Mouse (Mus musculus) embryonic facial prominence, embryonic 14.5 days (tissue): Measurements from ENCODE around the gene Gm42421. TPM values are rescaled to one million over a fixed set of nuclear protein-coding genes. Genes with fewer than 3 reads are reported as not detected.

Experiments used
- ATAC-seq: fragments of 200-750 bp; cut with Nextera tagmentation; 2 replicates; pipeline ENCODE4 v1.8.0; 2017; ENCODE audit warnings: low read depth, moderate number of reproducible peaks, moderate TSS enrichment
- DNase-seq: peaks from one replicate; pipeline ENCODE4 v3.0.0-alpha.2; 2015; ENCODE audit warnings: low spot score
- H3K27ac ChIP-seq: fragments of 300-500 bp; sonication (generic); replicated peaks from 2 replicates; pipeline ENCODE4 v1.5.1; 2014; ENCODE audit warnings: low read depth, mild to moderate bottlenecking, low read length, moderate library complexity
- H3K27me3 ChIP-seq: fragments of 300-500 bp; sonication (generic); replicated peaks from 2 replicates; pipeline ENCODE4 v1.6.1; 2014; ENCODE audit warnings: low read length; ENCODE audit not compliant: control insufficient read depth, insufficient read depth
- H3K36me3 ChIP-seq: fragments of 300-500 bp; sonication (generic); 2 replicates; pipeline ENCODE4 v1.6.1; 2014; ENCODE audit warnings: low read length, mixed read lengths; ENCODE audit not compliant: control insufficient read depth, insufficient read depth
- H3K4me1 ChIP-seq: fragments of 300-500 bp; sonication (generic); 2 replicates; pipeline ENCODE4 v1.6.1; 2014; ENCODE audit warnings: antibody characterized with exemption, low read length; ENCODE audit not compliant: control insufficient read depth, insufficient read depth
- H3K4me2 ChIP-seq: fragments of 300-500 bp; sonication (generic); 2 replicates; pipeline ENCODE4 v1.6.1; 2014; ENCODE audit warnings: low read depth, mild to moderate bottlenecking, low read length, moderate library complexity, mixed read lengths
- H3K4me3 ChIP-seq: fragments of 300-500 bp; sonication (generic); 2 replicates; pipeline ENCODE4 v1.5.1; 2014; ENCODE audit warnings: low read depth, mild to moderate bottlenecking, low read length
- H3K9ac ChIP-seq: fragments of 300-500 bp; sonication (generic); 2 replicates; pipeline ENCODE4 v1.6.1; 2014; ENCODE audit warnings: low read depth, mild to moderate bottlenecking, low read length, moderate library complexity, mixed read lengths
- H3K9me3 ChIP-seq: fragments of 300-500 bp; sonication (generic); 2 replicates; pipeline ENCODE4 v1.6.1; 2016; ENCODE audit warnings: low read length; ENCODE audit not compliant: control insufficient read depth
- WGBS: fragments of 180-500 bp; shearing (Covaris S2); extraction: QIAGEN DNeasy Blood & Tissue Kit; methylation state at CpG from one replicate; pipeline ENCODE4 v1.1.7; 2014; 5-methylcytosine and 5-hydroxymethylcytosine counted together
- polyA plus RNA-seq: library from polyadenylated mRNA; unstranded; fragments of >200 nt; fragmentation: Nextera tagmentation; extraction: Ambion mirVana; gene quantifications from 2 replicates; pipeline ENCODE4 v1.2.1, GENCODE M21; 2014

The Gm42421 gene
- polyA plus RNA-seq, 1 experiment from 2014 or later, result 0.49 TPM

DNA sequence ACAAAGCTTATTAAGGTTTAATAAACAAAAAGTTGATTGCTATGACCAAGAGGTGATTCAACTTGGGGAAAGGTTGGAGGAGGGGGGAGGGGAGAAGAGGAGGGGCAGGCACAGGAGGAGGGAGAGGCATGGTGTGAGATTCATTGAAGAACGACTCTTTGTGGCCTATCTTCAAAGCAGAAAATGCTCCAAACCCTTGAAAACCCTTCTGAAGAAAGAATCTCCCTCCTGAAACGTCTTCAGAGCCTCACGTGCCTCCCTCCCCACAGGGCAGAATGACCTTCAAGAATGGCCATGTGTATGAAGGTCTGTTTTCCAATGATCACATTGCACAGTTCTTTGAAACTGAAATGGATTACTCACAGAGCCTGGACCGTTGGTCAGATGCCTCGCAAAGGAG lies 22.0 kb downstream of the Gm42421 start:
- H3K9me3 ChIP-seq, result 0 out of 2 replicates have a peak, but pooled peaks cover 4% of the 10 kb centered on the region
- 41% methylated on average over 5 of the region's 5 CpGs for WGBS
- no peaks in the 10 kb centered on the region for H3K27me3 ChIP-seq
- no peaks in the 10 kb centered on the region for H3K4me1 ChIP-seq
- no peak overlapping the region for H3K4me2 ChIP-seq
- no peaks in the 10 kb centered on the region for H3K36me3 ChIP-seq
- DNase-seq, result no peak
- H3K9ac ChIP-seq, result no peak overlapping the region
- H3K4me3 ChIP-seq, result no peak overlapping the region
- no peak for ATAC-seq
- no peak overlapping the region for H3K27ac ChIP-seq

GRCm38 (mm10) chr5:143957101-143957500 lies 29.1 kb downstream of the Gm42421 start:
- ATAC-seq (no peak), DNase-seq (no peak)
- no peak overlapping the region for H3K27ac ChIP-seq
- H3K27me3 ChIP-seq, result no peaks in the 10 kb centered on the region
- H3K36me3 ChIP-seq, result no peaks in the 10 kb centered on the region
- no peaks in the 10 kb centered on the region for H3K4me1 ChIP-seq
- 92% methylated on average over 6 of the region's 6 CpGs for WGBS
- H3K4me3 ChIP-seq, result no peak overlapping the region
- no peak overlapping the region for H3K4me2 ChIP-seq
- H3K9me3 ChIP-seq, result 0 out of 2 replicates have a peak, but pooled peaks cover 5% of the 10 kb centered on the region
- H3K9ac ChIP-seq, result no peak overlapping the region

- no peaks in the 10 kb centered on the region for H3K36me3 ChIP-seq
- no peak overlapping the region for H3K4me3 ChIP-seq
- H3K4me1 ChIP-seq, result no peaks in the 10 kb centered on the region
- ATAC-seq, result no peak
- 91% methylated on average over 11 of the region's 11 CpGs for WGBS
- DNase-seq, result no peak
- 0 out of 2 replicates have a peak, but pooled peaks cover 2% of the 10 kb centered on the region for H3K9me3 ChIP-seq
- H3K27me3 ChIP-seq, result no peaks in the 10 kb centered on the region
- H3K4me2 ChIP-seq, result no peak overlapping the region
- H3K27ac ChIP-seq, result no peak overlapping the region
- no peak overlapping the region for H3K9ac ChIP-seq
Observed at GRCm38 (mm10) chr5:143959551-143959950, 31.6 kb downstream of the Gm42421 start.

DNA sequence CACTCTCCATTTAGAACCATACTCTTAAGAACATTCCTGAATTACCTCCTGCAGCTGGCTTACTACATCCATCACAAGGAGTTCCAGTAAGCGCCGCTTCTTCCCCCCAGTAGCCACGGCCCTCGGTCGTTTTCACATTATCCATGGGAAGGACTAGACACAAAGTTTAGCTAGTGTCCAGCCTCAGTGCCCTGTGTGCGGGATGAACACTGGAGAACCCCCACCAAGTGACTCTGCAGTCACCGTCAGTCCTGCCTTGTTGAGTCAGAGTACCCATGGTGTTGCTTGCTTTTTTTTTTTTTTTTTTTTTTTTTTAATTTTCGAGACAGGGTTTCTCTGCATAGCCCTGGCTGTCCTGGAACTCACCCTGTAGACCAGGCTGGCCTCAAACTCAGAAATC lies 33.2 kb downstream of the Gm42421 start:
- ATAC-seq, result no peak
- H3K9me3 ChIP-seq, result 0 out of 2 replicates have a peak, but pooled peaks cover 2% of the 10 kb centered on the region
- 89% methylated on average over 8 of the region's 8 CpGs for WGBS
- no peak overlapping the region for H3K4me2 ChIP-seq
- H3K27ac ChIP-seq, result no peak overlapping the region
- no peak for DNase-seq
- no peak overlapping the region for H3K9ac ChIP-seq
- no peaks in the 10 kb centered on the region for H3K4me1 ChIP-seq
- no peak overlapping the region for H3K4me3 ChIP-seq
- no peaks in the 10 kb centered on the region for H3K36me3 ChIP-seq
- no peaks in the 10 kb centered on the region for H3K27me3 ChIP-seq

GRCm38 (mm10) chr5:143965586-143966345 lies 37.8 kb downstream of the Gm42421 start:
- no peaks in the 10 kb centered on the region for H3K27me3 ChIP-seq
- 83% methylated on average over 12 of the region's 12 CpGs for WGBS
- H3K27ac ChIP-seq, result no peak overlapping the region
- no peak for ATAC-seq
- H3K36me3 ChIP-seq, result no peaks in the 10 kb centered on the region
- H3K9me3 ChIP-seq, result no peaks in the 10 kb centered on the region
- no peaks in the 10 kb centered on the region for H3K4me1 ChIP-seq
- DNase-seq, result no peak
- no peak overlapping the region for H3K4me2 ChIP-seq
- H3K9ac ChIP-seq, result no peak overlapping the region
- H3K4me3 ChIP-seq, result no peak overlapping the region

DNA sequence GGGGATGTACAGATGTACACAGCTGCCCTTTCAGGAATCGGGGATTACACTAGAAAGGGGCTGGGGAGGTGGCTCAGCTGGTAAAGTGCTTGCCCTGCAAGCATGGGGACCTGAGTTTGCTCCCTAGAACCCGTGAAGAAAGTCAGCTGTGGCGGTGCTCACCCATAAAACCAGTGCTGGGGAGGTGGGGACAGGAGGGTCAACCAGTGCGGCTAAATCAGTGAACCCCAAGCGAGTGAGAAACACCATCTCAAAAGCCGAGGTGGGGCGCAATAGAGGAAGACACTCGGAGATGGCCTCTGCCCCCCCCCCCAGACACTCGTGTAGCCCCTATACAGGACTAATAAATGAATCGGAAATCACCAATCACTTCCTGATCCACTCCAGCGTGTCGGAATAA lies 38.7 kb downstream of the Gm42421 start:
- Histone ChIP-seq H3K27me3 (no peaks in the 10 kb centered on the region), H3K9me3 (no peaks in the 10 kb centered on the region), H3K9ac (no peak overlapping the region), H3K27ac (no peak overlapping the region), H3K36me3 (no peaks in the 10 kb centered on the region), H3K4me2 (no peak overlapping the region), H3K4me3 (no peak overlapping the region), H3K4me1 (no peaks in the 10 kb centered on the region)
- no peak for ATAC-seq
- WGBS, result 88% methylated on average over 12 of the region's 12 CpGs
- no peak for DNase-seq

GRCm38 (mm10) chr5:143972628-143973027 lies 44.7 kb downstream of the Gm42421 start:
- no peaks in the 10 kb centered on the region for H3K4me1 ChIP-seq
- no peak overlapping the region for H3K4me3 ChIP-seq
- no peaks in the 10 kb centered on the region for H3K9me3 ChIP-seq
- H3K9ac ChIP-seq, result no peak overlapping the region
- H3K27ac ChIP-seq, result no peak overlapping the region
- 68% methylated on average over 3 of the region's 3 CpGs for WGBS
- H3K27me3 ChIP-seq, result no peaks in the 10 kb centered on the region
- DNase-seq (no peak), ATAC-seq (no peak)
- H3K36me3 ChIP-seq, result no peaks in the 10 kb centered on the region
- no peak overlapping the region for H3K4me2 ChIP-seq

- Histone ChIP-seq H3K9me3 (no peaks in the 10 kb centered on the region), H3K4me3 (no peak overlapping the region), H3K27ac (no peak overlapping the region), H3K27me3 (no peaks in the 10 kb centered on the region), H3K9ac (no peak overlapping the region), H3K4me2 (no peak overlapping the region), H3K36me3 (no peaks in the 10 kb centered on the region), H3K4me1 (no peaks in the 10 kb centered on the region)
- 47% methylated on average over 4 of the region's 4 CpGs for WGBS
- ATAC-seq (peak; percentile 65; the same call in 1 of the 2 replicates), DNase-seq (peak; percentile 46)
Observed at GRCm38 (mm10) chr5:143974931-143975630, 47.1 kb downstream of the Gm42421 start.
